Mouse (Mus musculus) ES-Bruce4 (cell line): ENCODE data around the gene Tmsb15a. TPM values are rescaled to one million over a fixed set of nuclear protein-coding genes. Genes with fewer than 3 reads are reported as not detected.
"Not testable (repeated sequence)": the region's sequence is repeated elsewhere in the genome, so short reads cannot be mapped to it uniquely, and the experiment has no call there.

ENCODE experiments used
- H3K27ac ChIP-seq: 2 replicates; pipeline ENCODE4 v1.5.1; 2012; ENCODE audit warnings: low read length, inconsistent platforms; ENCODE audit not compliant: insufficient read depth
- H3K27me3 ChIP-seq: 2 replicates; pipeline ENCODE4 v1.6.1; 2012; ENCODE audit warnings: mild to moderate bottlenecking, low read length, inconsistent platforms; ENCODE audit not compliant: control insufficient read depth, poor library complexity, insufficient read depth, severe bottlenecking
- H3K36me3 ChIP-seq: 2 replicates; pipeline ENCODE4 v1.6.1; 2012; ENCODE audit warnings: inconsistent platforms, mild to moderate bottlenecking, low read length, moderate library complexity; ENCODE audit not compliant: control insufficient read depth, poor library complexity, insufficient read depth, severe bottlenecking
- H3K4me1 ChIP-seq: one replicate; pipeline ENCODE4 v1.8.1; 2011; ENCODE audit warnings: low read length; ENCODE audit not compliant: control insufficient read depth, insufficient read depth
- H3K4me3 ChIP-seq: 2 replicates; pipeline ENCODE4 v1.5.1; 2011; ENCODE audit warnings: low read depth, mild to moderate bottlenecking, low read length
- H3K9ac ChIP-seq: 2 replicates; pipeline ENCODE4 v1.6.1; 2012; ENCODE audit warnings: low read depth, mild to moderate bottlenecking, inconsistent platforms; ENCODE audit not compliant: poor library complexity, severe bottlenecking
- H3K9me3 ChIP-seq: replicated peaks from 2 replicates; pipeline ENCODE4 v1.6.1; 2012; ENCODE audit warnings: mild to moderate bottlenecking, low read length, inconsistent platforms; ENCODE audit not compliant: control insufficient read depth, poor library complexity, insufficient read depth, severe bottlenecking
- CTCF ChIP-seq: IDR thresholded peaks from one replicate; pipeline ENCODE4 v1.8.1; 2011; ENCODE audit warnings: low read depth, low read length
- EP300 ChIP-seq: IDR thresholded peaks from 2 replicates; pipeline ENCODE4 v1.6.1; 2011; ENCODE audit warnings: low read depth, low read length; ENCODE audit not compliant: insufficient read depth
- POLR2A ChIP-seq: IDR thresholded peaks from one replicate; pipeline ENCODE4 v1.8.1; 2011; ENCODE audit warnings: low read length; ENCODE audit not compliant: insufficient read depth
- polyA plus RNA-seq: library from polyadenylated mRNA; stranded (reverse); fragments of >200 nt; gene quantifications from 2 replicates; pipeline ENCODE4 v1.2.4, GENCODE M21; 2011; ENCODE audit warnings: low read depth; ENCODE audit not compliant: missing spikeins, insufficient read depth, insufficient read length

Tmsb15a gene
- not detected in 2 replicates for polyA plus RNA-seq

DNA sequence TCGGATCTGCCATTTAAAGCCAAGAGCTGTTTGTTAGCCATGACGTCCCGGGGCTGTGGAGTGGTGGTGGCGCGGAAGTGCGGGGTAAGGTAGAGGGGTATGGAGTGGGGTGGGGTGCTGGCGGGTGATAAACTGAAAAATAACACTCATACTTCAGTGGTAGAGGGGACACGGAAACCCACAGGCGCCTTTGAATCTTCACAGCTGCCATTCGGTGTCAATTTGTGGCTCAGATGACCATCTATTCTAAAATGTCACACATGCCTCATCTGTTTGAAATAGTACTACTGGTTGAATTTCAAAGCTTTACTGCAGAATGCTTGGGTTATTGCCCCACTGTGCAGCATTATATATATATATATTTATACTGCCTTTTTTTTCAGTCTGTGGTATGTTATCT is at the start of gene Tmsb15a:
Gene Tmsb15a (minus strand): TSS at position 101 of the 400 bp plus-strand sequence.
- Histone ChIP-seq H3K36me3 (no peaks in the 10 kb centered on the region), H3K4me3 (peak within 1 kb of the TSS; percentile 47), H3K4me1 (no peaks in the 10 kb centered on the region), H3K9ac (no peak within 1 kb of the TSS), H3K27me3 (no peaks in the 10 kb centered on the region), H3K27ac (no peak within 1 kb of the TSS), H3K9me3 (no peaks in the 10 kb centered on the region)
- TF ChIP-seq EP300 (no peak), POLR2A (no peak), CTCF (no peak)

DNA sequence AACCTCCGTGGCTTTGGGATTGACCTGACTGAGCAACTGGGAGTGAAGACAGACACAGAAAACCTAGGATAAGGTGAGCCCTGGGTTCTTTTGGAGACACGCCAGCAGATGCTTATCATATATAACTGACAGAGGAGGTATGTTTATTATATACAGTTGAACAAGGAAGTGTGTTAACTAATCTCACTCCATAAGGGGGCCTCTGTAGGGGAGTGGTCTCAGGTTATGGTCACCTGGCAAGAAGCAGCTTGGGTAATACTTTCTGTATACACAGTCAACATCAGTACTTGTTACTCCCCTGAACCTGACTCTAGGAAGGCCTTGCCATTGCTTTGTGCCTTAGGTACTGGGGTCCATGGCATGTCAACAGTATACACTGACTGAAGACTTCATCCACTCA is 43.5 kb upstream of the Tmsb15a start:
- Histone ChIP-seq H3K27me3 (no peaks in the 10 kb centered on the region), H3K4me3 (no peak overlapping the region), H3K4me1 (no peaks in the 10 kb centered on the region), H3K27ac (no peak overlapping the region), H3K9ac (no peak overlapping the region), H3K9me3 (no peaks in the 10 kb centered on the region), H3K36me3 (no peaks in the 10 kb centered on the region)
- TF ChIP-seq POLR2A (no peak), EP300 (no peak), CTCF (no peak)

- Histone ChIP-seq H3K27me3 (no peaks in the 10 kb centered on the region), H3K4me3 (no peak overlapping the region), H3K9me3 (no peaks in the 10 kb centered on the region), H3K36me3 (no peaks in the 10 kb centered on the region), H3K9ac (no peak overlapping the region), H3K27ac (no peak overlapping the region), H3K4me1 (no peaks in the 10 kb centered on the region)
- TF ChIP-seq EP300 (no peak), POLR2A (no peak), CTCF (no peak)
Observed at GRCm38 (mm10) chrX:135768043-135768548, 43.0 kb upstream of the Tmsb15a start.

DNA sequence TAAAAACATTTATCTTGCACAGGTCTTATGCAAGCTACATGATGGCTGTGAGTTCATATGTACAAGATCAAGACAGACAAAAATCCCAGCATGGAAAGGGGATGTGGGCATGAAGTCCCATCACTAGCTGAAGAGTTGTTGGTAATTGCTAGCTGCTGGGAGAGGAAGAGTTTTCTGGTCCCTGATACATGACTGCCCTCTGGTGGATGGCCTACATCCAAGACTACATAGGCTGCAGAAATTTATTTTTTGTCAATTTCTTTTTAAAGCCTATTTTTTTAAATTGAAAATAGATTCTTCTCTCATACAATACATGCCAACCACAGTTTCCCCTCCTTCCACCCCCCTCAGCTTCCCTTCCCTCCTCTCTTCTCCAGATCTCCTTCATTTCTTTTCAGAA is 36.6 kb upstream of the Tmsb15a start:
- Histone ChIP-seq H3K9ac (no peak overlapping the region), H3K27me3 (no peaks in the 10 kb centered on the region), H3K4me1 (no peaks in the 10 kb centered on the region), H3K9me3 (no peaks in the 10 kb centered on the region), H3K36me3 (peaks cover 3% of the 10 kb centered on the region; the same call in 1 of the 2 replicates), H3K27ac (no peak overlapping the region), H3K4me3 (no peak overlapping the region)
- TF ChIP-seq EP300 (no peak), POLR2A (no peak), CTCF (no peak)

DNA sequence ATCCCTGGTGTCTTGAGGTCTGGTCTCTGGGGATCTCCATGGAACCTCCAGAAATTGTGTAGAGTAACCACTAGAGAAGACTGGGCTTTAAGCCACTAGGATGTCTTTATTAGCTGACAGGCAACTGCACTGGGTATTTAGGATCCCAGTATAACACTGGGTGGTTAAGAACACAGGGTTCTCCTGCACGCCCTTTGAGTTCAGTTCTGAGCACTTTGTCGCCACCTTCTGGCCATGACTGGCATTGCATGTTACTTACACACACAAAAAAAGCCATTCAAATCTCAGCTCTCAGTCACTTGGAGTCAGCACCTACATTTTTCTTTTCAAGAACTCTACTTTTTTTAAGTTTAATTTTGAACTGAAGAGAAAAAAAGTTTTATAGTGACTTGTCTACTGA is 27.8 kb upstream of the Tmsb15a start:
- TF ChIP-seq POLR2A (no peak), CTCF (peak; percentile 63), EP300 (no peak)
- no peak overlapping the region for H3K9ac ChIP-seq
- H3K4me1 ChIP-seq, result no peaks in the 10 kb centered on the region
- no peak overlapping the region for H3K4me3 ChIP-seq
- no peak overlapping the region for H3K27ac ChIP-seq
- no peaks in the 10 kb centered on the region; the same call in 1 of the 2 replicates for H3K36me3 ChIP-seq
- H3K27me3 ChIP-seq, result no peaks in the 10 kb centered on the region
- H3K9me3 ChIP-seq, result no peaks in the 10 kb centered on the region

GRCm38 (mm10) chrX:135745376-135745775 is 20.3 kb upstream of the Tmsb15a start:
- H3K36me3 ChIP-seq, H3K4me1 ChIP-seq, H3K9ac ChIP-seq, H3K9me3 ChIP-seq, H3K27me3 ChIP-seq, H3K27ac ChIP-seq, H3K4me3 ChIP-seq: not testable (repeated sequence)
